Mouse (Mus musculus) lung, postnatal 25 days (tissue): Measurements from ENCODE around the gene Gm21746.
"Not testable (repeated sequence)": the region's sequence is repeated elsewhere in the genome, so short reads cannot be mapped to it uniquely, and the experiment has no call there.

ENCODE experiments used
- DNase-seq: peaks from one replicate; pipeline ENCODE4 v3.0.0; 2022; ENCODE audit warnings: low spot score

Gene Gm21746

GRCm38 (mm10) chrY:6237895-6238294 lies at the start of gene Gm21746:
Gene Gm21746, minus strand, starts transcription at chrY:6237995.
- DNase-seq = not testable (repeated sequence)

- DNase-seq = not testable (repeated sequence)
Observed at GRCm38 (mm10) chrY:6266798-6267197, 29.0 kb upstream of the Gm21746 start, which contains the start of gene Gm20873. Gene Gm20873, plus strand, starts transcription at chrY:6267098.
